Mouse (Mus musculus) heart, adult 2 months (tissue): Measurements from ENCODE around the gene Gm49027. TPM values are rescaled to one million over a fixed set of nuclear protein-coding genes. Genes with fewer than 3 reads are reported as not detected.
A peak's percentile ranks its signal among the peaks of the same experiment; 100 is the strongest.

Source experiments
- DNase-seq, 2 experiments: peaks; one replicate each; pipeline ENCODE4 v3.0.0; 2021
- H3K27ac ChIP-seq: fragments of 200-600 bp; 2 replicates; pipeline ENCODE4 v1.8.1; 2022
- H3K27me3 ChIP-seq: fragments of 200-500 bp; 2 replicates; pipeline ENCODE4 v1.6.1; 2012; ENCODE audit warnings: mild to moderate bottlenecking, low read length, inconsistent platforms, mixed read lengths; ENCODE audit not compliant: control insufficient read depth, insufficient read depth
- H3K36me3 ChIP-seq: fragments of 200-500 bp; 2 replicates; pipeline ENCODE4 v1.6.1; 2012; ENCODE audit warnings: low read length, inconsistent platforms; ENCODE audit not compliant: control insufficient read depth, insufficient read depth
- H3K4me1 ChIP-seq: fragments of 200-500 bp; 2 replicates; pipeline ENCODE4 v1.6.1; 2011; ENCODE audit warnings: low read length; ENCODE audit not compliant: control insufficient read depth, insufficient read depth
- H3K4me3 ChIP-seq: fragments of 200-600 bp; 2 replicates; pipeline ENCODE4 v1.8.1; 2022
- H3K79me2 ChIP-seq: fragments of 200-500 bp; replicated peaks from 2 replicates; pipeline ENCODE4 v1.6.1; 2012; ENCODE audit warnings: mild to moderate bottlenecking, inconsistent platforms, low read length, moderate library complexity, mixed read lengths; ENCODE audit not compliant: control insufficient read depth, insufficient read depth
- H3K9ac ChIP-seq: fragments of 200-500 bp; 2 replicates; pipeline ENCODE4 v1.6.1; 2012; ENCODE audit warnings: low read depth, mild to moderate bottlenecking, control low read depth, inconsistent platforms, low read length, mixed read lengths
- CTCF ChIP-seq: fragments of 200-600 bp; IDR thresholded peaks from 2 replicates; pipeline ENCODE4 v1.8.1; 2022; ENCODE audit warnings: antibody characterized with exemption, mild to moderate bottlenecking, moderate library complexity
- EP300 ChIP-seq: fragments of 200-500 bp; IDR thresholded peaks from 2 replicates; pipeline ENCODE4 v1.6.1; 2011; ENCODE audit warnings: low read depth, low read length, control low read depth; ENCODE audit not compliant: insufficient read depth
- POLR2A ChIP-seq: fragments of 200-500 bp; IDR thresholded peaks from 2 replicates; pipeline ENCODE4 v1.6.1; 2011; ENCODE audit warnings: mild to moderate bottlenecking, low read depth, low read length, control low read depth; ENCODE audit not compliant: insufficient read depth
- whole genome bisulfite sequencing: fragments of 180-500 bp; shearing (Covaris S2); methylation state at CpG from one replicate; pipeline ENCODE4 v1.1.7; 2018; 5-methylcytosine and 5-hydroxymethylcytosine counted together
- intact Hi-C: fragments of 180-260 bp; cut with DNase I; formaldehyde crosslinking; loops from one replicate; pipeline ENCODE4 v1.15.1; 2025
- polyA plus RNA-seq: library from polyadenylated mRNA; depleted of rRNA; stranded (reverse); fragments of >200 nt; gene quantifications from 2 replicates; pipeline ENCODE4 v1.2.3, GENCODE M21; 2012
- total RNA-seq, 2 experiments: library from RNA; stranded (reverse); gene quantifications; 2 replicates each; pipeline ENCODE4 v1.2.3; 2021

The Gm49027 gene
- total and polyA plus RNA-seq, 3 experiments: 0.25 to 0.62 TPM; not detected in 1

DNA sequence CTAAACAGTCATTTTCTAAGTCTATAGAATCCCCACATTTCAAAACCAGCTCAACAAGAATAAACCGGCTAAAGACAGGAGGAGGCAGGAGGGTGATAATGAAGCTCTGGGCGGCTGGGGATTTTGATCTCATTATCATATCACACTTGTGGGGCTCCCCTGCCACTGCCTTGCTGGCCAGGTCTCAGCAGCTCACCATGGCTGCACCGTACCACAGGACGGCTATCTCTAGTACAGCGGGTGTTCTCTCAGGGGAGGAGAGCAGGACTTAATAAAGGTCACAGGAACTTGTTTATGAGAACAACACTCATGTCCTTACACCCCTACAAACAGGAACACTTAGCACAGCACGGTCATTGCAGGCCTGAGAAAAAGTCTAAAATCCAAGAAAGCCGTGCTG, 30.4 kb upstream of the Gm49027 start:
- Histone ChIP-seq H3K27me3 (no peaks in the 10 kb centered on the region), H3K9ac (no peak overlapping the region), H3K79me2 (no peaks in the 10 kb centered on the region), H3K27ac (no peak overlapping the region), H3K4me1 (no peaks in the 10 kb centered on the region), H3K4me3 (no peak overlapping the region), H3K36me3 (no peaks in the 10 kb centered on the region)
- intact Hi-C loops: no loop called here
- TF ChIP-seq CTCF (no peak), EP300 (no peak), POLR2A (no peak)
- DNase-seq: peak in 1 of 2 experiments; percentile 15
- WGBS: 81% methylated on average over 7 of the region's 7 CpGs

DNA sequence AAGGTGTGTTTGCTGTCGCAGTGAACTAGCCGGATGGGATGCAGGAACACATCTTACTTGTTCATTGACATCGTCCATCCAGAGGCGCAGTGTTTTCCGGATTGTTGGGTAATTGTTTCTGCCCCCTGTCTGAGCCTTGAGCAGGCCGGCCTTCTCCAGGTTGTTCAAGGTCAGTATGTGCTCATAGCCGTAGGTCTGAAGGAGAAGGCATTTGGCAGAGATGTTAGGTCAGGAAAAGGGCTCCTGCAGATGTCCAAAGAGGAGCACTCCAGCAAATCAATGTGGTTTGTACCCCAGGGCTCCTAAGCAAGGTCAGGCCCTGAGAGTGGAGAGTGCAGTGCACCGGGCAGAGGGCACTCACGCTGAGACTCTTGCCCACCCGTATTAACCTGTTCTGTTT, 8.5 kb upstream of the Gm49027 start:
- Histone ChIP-seq H3K4me3 (no peak overlapping the region), H3K27ac (no peak overlapping the region), H3K36me3 (no peaks in the 10 kb centered on the region), H3K4me1 (no peaks in the 10 kb centered on the region), H3K79me2 (no peaks in the 10 kb centered on the region), H3K9ac (no peak overlapping the region), H3K27me3 (no peaks in the 10 kb centered on the region)
- no peak for TF ChIP-seq POLR2A
- no peak for TF ChIP-seq EP300
- 86% methylated on average over 10 of the region's 10 CpGs for WGBS
- peak; percentile 1 to 12 for DNase-seq
- intact Hi-C loops: no loop called here

DNA sequence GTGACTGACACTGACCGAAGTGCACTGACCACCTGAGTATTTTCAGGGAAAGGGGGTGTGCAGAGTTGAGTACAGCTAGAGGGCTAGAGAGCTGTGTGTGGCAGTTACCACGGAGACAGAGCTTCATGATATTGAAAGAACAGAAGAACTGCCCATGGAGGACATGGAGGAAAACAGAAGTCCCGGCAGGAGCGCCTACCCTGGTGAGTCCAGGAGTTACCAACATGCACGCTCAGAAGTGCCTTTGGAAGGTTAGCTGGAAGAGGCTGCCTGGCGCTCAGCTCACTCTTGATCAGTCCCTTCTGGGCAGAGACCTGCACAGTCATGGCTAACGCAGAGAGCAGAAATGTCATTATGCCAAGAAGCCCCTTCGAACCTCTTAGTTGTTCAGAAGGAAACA, 4.8 kb upstream of the Gm49027 start:
- Histone ChIP-seq H3K27ac (no peak overlapping the region), H3K79me2 (no peaks in the 10 kb centered on the region), H3K36me3 (no peaks in the 10 kb centered on the region), H3K4me3 (no peak overlapping the region), H3K27me3 (no peaks in the 10 kb centered on the region), H3K9ac (no peak overlapping the region), H3K4me1 (no peaks in the 10 kb centered on the region)
- intact Hi-C loops: no loop called here
- TF ChIP-seq CTCF (no peak), EP300 (no peak), POLR2A (no peak)
- DNase-seq: peak in 1 of 2 experiments; percentile 2
- WGBS: 88% methylated on average over 8 of the region's 8 CpGs

DNA sequence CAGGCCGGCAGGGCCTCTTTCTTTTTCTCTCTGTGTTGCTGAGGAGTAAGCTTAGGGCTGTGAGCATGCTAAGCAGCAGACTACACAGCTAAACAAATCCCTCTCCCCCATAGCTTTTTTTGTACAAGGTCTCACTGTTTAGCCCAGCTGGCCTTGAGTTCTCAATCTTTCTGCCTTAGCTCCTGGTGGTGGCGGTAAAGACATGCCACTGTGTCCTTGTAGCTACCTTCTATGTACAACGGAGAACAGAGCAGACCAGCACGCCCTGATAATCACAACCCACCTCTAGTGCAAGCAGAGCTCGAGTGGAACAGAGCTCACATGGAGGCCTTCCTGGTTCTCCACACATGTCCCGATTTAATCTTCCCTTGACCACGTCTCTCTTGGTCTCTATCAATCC, 3.4 kb upstream of the Gm49027 start:
- H3K9ac ChIP-seq: no peak overlapping the region
- no peaks in the 10 kb centered on the region for H3K79me2 ChIP-seq
- peaks cover 2% of the 10 kb centered on the region; the same call in 1 of the 2 replicates for H3K4me1 ChIP-seq
- WGBS: 72% methylated on average over 7 of the region's 7 CpGs
- peak; percentile 1 to 6 for DNase-seq
- intact Hi-C loops: no loop called here
- H3K4me3 ChIP-seq: no peak overlapping the region
- no peak overlapping the region for H3K27ac ChIP-seq
- TF ChIP-seq POLR2A: no peak
- TF ChIP-seq EP300: no peak
- TF ChIP-seq CTCF: no peak
- H3K36me3 ChIP-seq: no peaks in the 10 kb centered on the region
- H3K27me3 ChIP-seq: no peaks in the 10 kb centered on the region

DNA sequence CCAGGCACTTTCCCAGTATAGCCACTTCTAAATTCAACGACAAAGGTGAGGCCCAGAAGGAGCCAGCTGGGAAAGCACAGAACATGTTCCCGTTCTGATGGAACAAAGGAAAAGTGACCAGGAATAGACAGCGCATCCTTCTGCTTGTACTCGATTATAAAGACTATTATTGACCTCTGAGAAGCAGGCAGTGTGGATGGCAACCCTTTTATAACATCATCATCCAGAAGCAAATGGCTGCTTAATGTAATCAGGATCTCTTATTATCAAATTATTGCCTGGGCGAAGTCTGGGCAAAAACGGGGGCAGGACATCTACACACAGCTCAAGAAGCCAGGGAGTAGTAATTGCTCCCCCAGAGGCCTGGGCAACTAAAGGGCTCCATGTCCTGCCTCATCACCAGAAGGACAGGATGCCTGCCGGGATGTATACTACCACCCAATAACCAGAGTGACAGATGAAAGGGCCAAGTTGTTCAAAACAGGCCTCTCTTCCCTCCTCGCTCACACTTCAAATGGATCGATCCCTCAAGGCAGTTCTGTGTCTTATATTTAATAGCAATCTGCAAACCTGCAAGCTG, 718 bp upstream of the Gm49027 start:
- Histone ChIP-seq H3K4me1 (peaks cover 5% of the 10 kb centered on the region; the same call in 1 of the 2 replicates), H3K79me2 (no peaks in the 10 kb centered on the region), H3K9ac (no peak overlapping the region), H3K27me3 (no peaks in the 10 kb centered on the region), H3K36me3 (peaks cover 3% of the 10 kb centered on the region; the same call in 1 of the 2 replicates), H3K4me3 (no peak overlapping the region), H3K27ac (no peak overlapping the region)
- DNase-seq: peak; percentile 1 to 8
- TF ChIP-seq CTCF (no peak), EP300 (no peak), POLR2A (no peak)
- intact Hi-C loops: no loop called here
- 91% methylated on average over 9 of the region's 9 CpGs for WGBS

DNA sequence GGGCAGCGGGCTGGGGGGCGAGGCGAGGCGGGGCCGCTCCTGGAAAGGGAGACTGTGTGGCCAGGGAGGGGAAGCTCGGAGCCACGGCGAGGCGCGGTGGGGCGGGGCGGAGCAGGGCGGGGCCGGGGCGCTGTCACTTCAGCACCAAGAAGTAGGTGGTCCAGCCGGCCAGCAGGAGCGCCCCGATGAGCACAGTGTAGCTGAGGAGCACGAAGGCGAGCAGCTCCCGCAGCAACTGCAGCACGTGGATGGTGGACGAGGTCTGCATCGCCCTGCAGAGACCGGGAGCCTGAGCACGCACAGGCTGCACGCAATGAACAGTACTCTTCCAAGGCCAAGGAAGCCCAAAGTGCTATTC, 916 bp downstream of the Gm49027 start:
- Histone ChIP-seq H3K9ac (peak overlapping the region; percentile 43), H3K27me3 (no peaks in the 10 kb centered on the region), H3K4me1 (peaks cover 5% of the 10 kb centered on the region; the same call in 1 of the 2 replicates), H3K36me3 (peaks cover 3% of the 10 kb centered on the region; the same call in 1 of the 2 replicates), H3K4me3 (peak overlapping the region; percentile 98), H3K27ac (no peak overlapping the region; the same call in 1 of the 2 replicates), H3K79me2 (no peaks in the 10 kb centered on the region)
- DNase-seq: no peak
- intact Hi-C loops: no loop called here
- TF ChIP-seq EP300: no peak
- TF ChIP-seq CTCF: peak; percentile 18; the same call in 1 of the 2 replicates
- no peak for TF ChIP-seq POLR2A
- WGBS: under 1% methylated on average over 27 of the region's 27 CpGs
